Mouse (Mus musculus) ovary, postnatal 10 days (tissue): Measurements from ENCODE around the gene Ica1.

Experiments
- DNase-seq: peaks from one replicate; pipeline ENCODE4 v3.0.0; 2022; ENCODE audit warnings: low spot score

The Ica1 gene

GRCm38 (mm10) chr6:8742449-8742848 lies 35.8 kb downstream of the Ica1 start:
- no peak for DNase-seq

- DNase-seq: no peak
These were observed 36.6 kb downstream of the Ica1 start for GRCm38 (mm10) chr6:8741659-8742058.

- no peak for DNase-seq
These were observed 38.2 kb downstream of the Ica1 start for GRCm38 (mm10) chr6:8740092-8740491.

GRCm38 (mm10) chr6:8738396-8738795 lies 39.9 kb downstream of the Ica1 start:
- no peak for DNase-seq

GRCm38 (mm10) chr6:8736493-8736820 lies 41.8 kb downstream of the Ica1 start:
- no peak for DNase-seq

GRCm38 (mm10) chr6:8735657-8736492 lies 42.4 kb downstream of the Ica1 start:
- no peak for DNase-seq

GRCm38 (mm10) chr6:8735044-8735443 lies 43.2 kb downstream of the Ica1 start:
- DNase-seq: no peak

- no peak for DNase-seq
These were observed 45.8 kb downstream of the Ica1 start for GRCm38 (mm10) chr6:8732492-8732891.

GRCm38 (mm10) chr6:8731656-8732191 lies 46.6 kb downstream of the Ica1 start:
- DNase-seq: no peak

GRCm38 (mm10) chr6:8730433-8730832 lies 47.9 kb downstream of the Ica1 start:
- no peak for DNase-seq

- DNase-seq: no peak
These were observed 50.5 kb downstream of the Ica1 start for GRCm38 (mm10) chr6:8727806-8728205.

- no peak for DNase-seq
These were observed 52.7 kb downstream of the Ica1 start for GRCm38 (mm10) chr6:8725610-8726009.

- DNase-seq: no peak
These were observed 58.6 kb downstream of the Ica1 start for GRCm38 (mm10) chr6:8719692-8720091.

- no peak for DNase-seq
These were observed 60.3 kb downstream of the Ica1 start for GRCm38 (mm10) chr6:8717967-8718366.

- DNase-seq: no peak
These were observed 61.7 kb downstream of the Ica1 start for GRCm38 (mm10) chr6:8716539-8716938.

- DNase-seq: no peak
These were observed 67.0 kb downstream of the Ica1 start for GRCm38 (mm10) chr6:8711246-8711645.

- no peak for DNase-seq
These were observed 83.4 kb downstream of the Ica1 start for GRCm38 (mm10) chr6:8694636-8695514.

- DNase-seq: no peak
These were observed 84.2 kb downstream of the Ica1 start for GRCm38 (mm10) chr6:8693926-8694635.

GRCm38 (mm10) chr6:8693141-8693881 lies 85.0 kb downstream of the Ica1 start:
- no peak for DNase-seq

- DNase-seq: no peak
These were observed 86.9 kb downstream of the Ica1 start for GRCm38 (mm10) chr6:8691199-8691975.

GRCm38 (mm10) chr6:8690441-8690840 lies 87.8 kb downstream of the Ica1 start:
- DNase-seq: no peak
